Mouse (Mus musculus): ENCODE measurements at regions not wholly inside any gene's neighbourhood (a gene's known extent, or its start where the extent isn't known, plus 50 kb on each side); places are given as distances from the start of the nearest gene placed in this dataset.

DNA sequence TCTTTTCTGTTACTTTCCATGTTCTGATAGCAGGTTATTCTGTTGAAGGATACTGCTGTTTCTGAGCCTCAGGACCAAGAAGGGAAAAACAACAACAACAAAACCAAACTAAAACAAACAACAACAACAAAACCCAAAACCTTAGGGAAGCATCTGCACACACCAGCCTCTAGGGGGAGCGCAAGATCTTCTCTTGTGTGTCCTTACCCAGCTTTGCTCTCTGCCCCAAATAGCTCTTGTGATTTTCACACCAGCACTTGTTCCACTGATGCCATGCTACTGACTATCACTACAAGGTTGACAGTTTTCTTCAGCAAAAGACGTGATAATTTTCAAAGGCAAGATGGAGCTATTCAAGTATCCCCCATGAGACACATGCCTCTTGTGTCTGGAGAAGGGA, 59.8 kb upstream of the Nrg3 start:
- DNase-seq, result peak; percentile 3

All from layer of hippocampus, adult 9-11 months (tissue).